Mouse (Mus musculus): Measurements from ENCODE around the gene Mindy1. TPM values are rescaled to one million over a fixed set of nuclear protein-coding genes. Genes with fewer than 3 reads are reported as not detected.

The Mindy1 gene
- polyA plus RNA-seq, 1 experiment from 2014 or later: 41.6 TPM

DNA sequence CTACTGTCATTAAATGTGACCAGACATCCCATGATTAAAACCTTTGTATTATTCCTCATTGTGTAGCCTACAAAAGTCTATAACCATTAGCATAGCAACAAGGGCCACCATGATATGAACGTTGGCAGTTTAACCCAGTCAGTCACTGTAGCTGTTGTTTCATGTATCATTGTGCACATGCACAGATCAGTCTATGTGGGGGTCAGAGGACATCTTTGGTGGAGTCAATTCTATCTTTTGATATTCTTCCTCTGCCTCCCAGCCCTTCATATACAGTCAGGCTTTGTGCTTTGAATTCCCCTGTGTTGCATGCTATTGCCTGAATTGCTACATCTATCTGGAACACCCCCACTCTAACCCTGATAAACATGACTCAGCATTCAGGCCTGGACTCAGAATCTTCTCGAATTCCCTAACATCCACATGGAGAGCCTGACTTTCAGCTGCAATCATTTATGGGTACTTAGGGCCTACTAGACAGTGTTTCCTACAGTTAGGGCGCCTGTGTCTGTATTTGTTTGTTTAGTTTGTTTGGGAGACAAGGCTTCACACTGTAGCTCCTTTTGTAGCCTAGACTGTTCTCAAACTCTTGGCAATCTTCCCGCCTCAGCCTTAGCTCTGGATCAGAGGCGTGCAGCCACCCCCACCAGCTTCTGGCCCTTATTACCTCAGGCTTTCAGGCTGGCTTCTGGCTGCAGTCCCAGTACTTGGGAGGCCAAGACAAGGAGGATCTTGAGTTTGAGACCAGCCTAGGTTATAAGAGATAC is 34.5 kb upstream of the Mindy1 start:
- no peaks in the 10 kb centered on the region for H3K36me3 ChIP-seq
- no peak overlapping the region for H3K27ac ChIP-seq
- no peak overlapping the region for H3K9ac ChIP-seq
- H3K4me3 ChIP-seq: no peak overlapping the region
- no peaks in the 10 kb centered on the region for H3K27me3 ChIP-seq
- 70% methylated on average over 5 of the region's 5 CpGs for WGBS
- no peaks in the 10 kb centered on the region for H3K9me3 ChIP-seq
- peak; percentile 39; the same call in 1 of the 2 replicates for ATAC-seq (ENCODE audit: borderline replicate concordance, extremely low read depth, low FRiP score, low TSS enrichment)
- 0 out of 2 replicates have a peak, but pooled peaks cover 13% of the 10 kb centered on the region for H3K4me1 ChIP-seq
- no peak overlapping the region for H3K4me2 ChIP-seq

DNA sequence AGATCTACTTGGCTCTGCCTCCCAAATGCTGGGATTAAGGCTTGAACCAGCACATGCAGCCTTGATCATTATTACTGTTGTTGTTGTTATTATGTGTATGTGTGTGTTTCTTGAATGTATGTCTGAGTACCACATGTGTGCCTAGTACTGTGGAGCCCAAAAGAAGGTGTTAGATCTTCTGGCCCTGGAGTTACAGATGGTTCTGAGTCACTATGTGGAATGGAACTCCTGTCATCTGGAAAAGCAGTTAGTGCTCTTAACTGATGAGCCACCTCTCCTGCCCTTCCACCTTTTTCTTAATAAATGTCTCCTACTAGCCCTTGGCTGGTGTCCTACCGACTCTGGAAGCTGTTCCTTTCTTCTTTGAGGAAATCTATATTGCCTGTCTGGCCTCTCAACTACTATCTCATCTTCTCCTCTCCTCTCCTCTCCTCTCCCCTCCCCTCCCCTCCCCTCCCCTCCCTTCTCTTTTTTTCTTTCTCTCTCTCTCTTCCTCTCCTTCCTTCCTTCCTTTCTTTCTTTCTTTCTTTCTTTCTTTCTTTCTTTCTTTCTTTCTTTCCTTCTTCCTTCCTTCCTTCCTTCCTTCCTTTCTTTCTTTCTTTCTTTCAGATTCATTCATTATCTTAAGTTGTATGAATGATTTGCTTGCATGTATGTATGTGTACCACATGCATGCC is 33.3 kb upstream of the Mindy1 start:
- Histone ChIP-seq H3K4me3 (no peak overlapping the region), H3K9ac (no peak overlapping the region), H3K27me3 (no peaks in the 10 kb centered on the region), H3K4me1 (0 out of 2 replicates have a peak, but pooled peaks cover 13% of the 10 kb centered on the region), H3K9me3 (no peaks in the 10 kb centered on the region), H3K36me3 (no peaks in the 10 kb centered on the region), H3K27ac (no peak overlapping the region), H3K4me2 (no peak overlapping the region)
- WGBS: 45% methylated on average over 1 of the region's 1 CpGs
- ATAC-seq (ENCODE audit: borderline replicate concordance, extremely low read depth, low FRiP score, low TSS enrichment): no peak

- Histone ChIP-seq H3K4me1 (0 out of 2 replicates have a peak, but pooled peaks cover 13% of the 10 kb centered on the region), H3K27ac (peak overlapping the region; percentile 63), H3K27me3 (no peaks in the 10 kb centered on the region), H3K4me2 (peak overlapping the region; percentile 33), H3K36me3 (peaks cover 8% of the 10 kb centered on the region), H3K9me3 (no peaks in the 10 kb centered on the region), H3K4me3 (no peak overlapping the region), H3K9ac (no peak overlapping the region)
- ATAC-seq (ENCODE audit: borderline replicate concordance, extremely low read depth, low FRiP score, low TSS enrichment): no peak
- WGBS: 55% methylated on average over 5 of the region's 5 CpGs
Measured at GRCm38 (mm10) chr3:95250361-95250760, 30.8 kb upstream of the Mindy1 start.

GRCm38 (mm10) chr3:95250783-95251424 is 30.2 kb upstream of the Mindy1 start, which contains the start of gene Bnipl:
Gene Bnipl (minus strand): TSS chr3:95251193.
- WGBS: 24% methylated on average over 7 of the region's 7 CpGs
- Histone ChIP-seq H3K36me3 (peaks cover 14% of the 10 kb centered on the region), H3K9ac (no peak within 1 kb of the TSS), H3K4me2 (peak within 1 kb of the TSS; percentile 33), H3K4me1 (0 out of 2 replicates have a peak, but pooled peaks cover 13% of the 10 kb centered on the region), H3K27me3 (no peaks in the 10 kb centered on the region), H3K9me3 (no peaks in the 10 kb centered on the region), H3K27ac (peak within 1 kb of the TSS; percentile 63), H3K4me3 (peak within 1 kb of the TSS; percentile 19; the same call in 1 of the 2 replicates)
- ATAC-seq (ENCODE audit: borderline replicate concordance, extremely low read depth, low FRiP score, low TSS enrichment): peak; percentile 60

DNA sequence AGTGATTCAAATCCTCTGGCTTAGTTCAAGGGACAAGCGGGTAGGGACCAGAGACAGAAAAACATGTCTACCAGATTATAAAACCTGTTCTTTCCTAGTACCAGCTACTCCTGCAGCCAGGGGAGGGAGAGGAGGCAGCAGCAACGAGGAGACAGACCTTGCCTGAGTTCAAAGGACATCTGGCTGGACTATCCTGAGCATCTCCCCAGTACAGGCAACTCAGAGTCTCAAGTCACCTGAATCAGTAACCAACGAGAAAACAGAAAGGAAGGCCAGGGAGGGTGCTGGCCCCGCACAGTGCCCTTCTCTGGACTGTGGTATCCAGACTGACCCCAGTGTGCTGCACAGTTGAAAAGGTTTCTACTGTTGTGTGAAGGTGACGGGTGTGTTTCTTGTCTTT is 24.2 kb upstream of the Mindy1 start:
- no peaks in the 10 kb centered on the region for H3K9me3 ChIP-seq
- no peaks in the 10 kb centered on the region for H3K27me3 ChIP-seq
- no peak overlapping the region for H3K4me3 ChIP-seq
- no peak overlapping the region for H3K27ac ChIP-seq
- no peak for ATAC-seq (ENCODE audit: borderline replicate concordance, extremely low read depth, low FRiP score, low TSS enrichment)
- H3K9ac ChIP-seq: no peak overlapping the region
- 83% methylated on average over 5 of the region's 5 CpGs for WGBS
- no peak overlapping the region for H3K4me2 ChIP-seq
- no peaks in the 10 kb centered on the region for H3K4me1 ChIP-seq
- peaks cover 59% of the 10 kb centered on the region for H3K36me3 ChIP-seq

GRCm38 (mm10) chr3:95261975-95262374 is 19.2 kb upstream of the Mindy1 start:
- WGBS: 88% methylated on average over 4 of the region's 4 CpGs
- Histone ChIP-seq H3K9me3 (no peaks in the 10 kb centered on the region), H3K36me3 (peaks cover 61% of the 10 kb centered on the region), H3K4me3 (no peak overlapping the region), H3K27me3 (no peaks in the 10 kb centered on the region), H3K4me1 (no peaks in the 10 kb centered on the region), H3K27ac (no peak overlapping the region), H3K9ac (no peak overlapping the region), H3K4me2 (no peak overlapping the region)
- ATAC-seq (ENCODE audit: borderline replicate concordance, extremely low read depth, low FRiP score, low TSS enrichment): no peak

- no peaks in the 10 kb centered on the region for H3K27me3 ChIP-seq
- H3K9ac ChIP-seq: no peak overlapping the region
- peaks cover 60% of the 10 kb centered on the region for H3K36me3 ChIP-seq
- no peak for ATAC-seq (ENCODE audit: borderline replicate concordance, extremely low read depth, low FRiP score, low TSS enrichment)
- H3K27ac ChIP-seq: no peak overlapping the region
- H3K4me2 ChIP-seq: no peak overlapping the region
- H3K9me3 ChIP-seq: no peaks in the 10 kb centered on the region
- WGBS: 40% methylated on average over 11 of the region's 11 CpGs
- H3K4me1 ChIP-seq: no peaks in the 10 kb centered on the region
- H3K4me3 ChIP-seq: no peak overlapping the region
Measured at GRCm38 (mm10) chr3:95263089-95263739, 17.9 kb upstream of the Mindy1 start.

- Histone ChIP-seq H3K9me3 (no peaks in the 10 kb centered on the region), H3K36me3 (peaks cover 50% of the 10 kb centered on the region), H3K9ac (no peak overlapping the region), H3K27me3 (no peaks in the 10 kb centered on the region), H3K27ac (no peak overlapping the region), H3K4me2 (no peak overlapping the region), H3K4me1 (no peaks in the 10 kb centered on the region), H3K4me3 (no peak overlapping the region)
- no peak for ATAC-seq (ENCODE audit: borderline replicate concordance, extremely low read depth, low FRiP score, low TSS enrichment)
- 83% methylated on average over 1 of the region's 1 CpGs for WGBS
Measured at GRCm38 (mm10) chr3:95264724-95265123, 16.4 kb upstream of the Mindy1 start.

- WGBS: 91% methylated on average over 3 of the region's 3 CpGs
- ATAC-seq (ENCODE audit: borderline replicate concordance, extremely low read depth, low FRiP score, low TSS enrichment): no peak
Measured at GRCm38 (mm10) chr3:95266052-95266451, 15.1 kb upstream of the Mindy1 start.

DNA sequence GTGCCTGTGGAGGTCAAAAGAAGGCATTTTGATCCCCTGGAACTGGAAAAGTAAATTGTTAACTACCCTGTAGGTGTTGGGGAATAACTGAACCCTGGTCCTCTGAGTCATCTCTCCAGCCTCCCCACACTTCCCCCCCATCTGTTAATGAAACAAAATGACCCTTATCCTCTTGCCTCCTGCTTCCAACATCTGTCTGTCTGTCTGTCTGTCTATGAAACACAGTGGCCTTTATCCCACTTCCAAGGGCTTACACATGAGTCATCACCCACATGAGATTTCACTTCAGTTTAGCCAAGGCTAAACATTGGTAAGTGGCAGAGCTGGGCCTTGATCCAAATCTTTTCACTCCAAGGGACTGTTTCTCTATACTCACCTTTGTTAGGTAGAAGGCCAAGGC is 13.3 kb upstream of the Mindy1 start:
- H3K4me3 ChIP-seq: no peak overlapping the region
- no peak overlapping the region for H3K27ac ChIP-seq
- no peak for ATAC-seq (ENCODE audit: borderline replicate concordance, extremely low read depth, low FRiP score, low TSS enrichment)
- peaks cover 27% of the 10 kb centered on the region for H3K36me3 ChIP-seq
- no peaks in the 10 kb centered on the region for H3K27me3 ChIP-seq
- H3K4me2 ChIP-seq: no peak overlapping the region
- no peaks in the 10 kb centered on the region for H3K4me1 ChIP-seq
- H3K9me3 ChIP-seq: no peaks in the 10 kb centered on the region
- no peak overlapping the region for H3K9ac ChIP-seq

More at GRCm38 (mm10) chr3:95266052-95266451, 15.1 kb upstream of the Mindy1 start:
- Histone ChIP-seq H3K27ac (no peak overlapping the region), H3K4me2 (no peak overlapping the region), H3K9me3 (no peaks in the 10 kb centered on the region), H3K4me1 (no peaks in the 10 kb centered on the region), H3K9ac (no peak overlapping the region), H3K27me3 (no peaks in the 10 kb centered on the region), H3K4me3 (no peak overlapping the region), H3K36me3 (peaks cover 42% of the 10 kb centered on the region)

- H3K9ac ChIP-seq: no peak overlapping the region
- H3K27me3 ChIP-seq: no peaks in the 10 kb centered on the region
- ATAC-seq (ENCODE audit: borderline replicate concordance, extremely low read depth, low FRiP score, low TSS enrichment): no peak
- no peaks in the 10 kb centered on the region for H3K9me3 ChIP-seq
- no peak overlapping the region for H3K4me3 ChIP-seq
- WGBS: 89% methylated on average over 5 of the region's 5 CpGs
- H3K4me1 ChIP-seq: no peaks in the 10 kb centered on the region
- H3K4me2 ChIP-seq: no peak overlapping the region
- H3K27ac ChIP-seq: no peak overlapping the region
- H3K36me3 ChIP-seq: peaks cover 22% of the 10 kb centered on the region
Measured at GRCm38 (mm10) chr3:95269789-95270188, 11.4 kb upstream of the Mindy1 start.
